Mouse (Mus musculus): Measurements from ENCODE around the gene Cuedc1.
"Not testable (repeated sequence)": the region's sequence is repeated elsewhere in the genome, so short reads cannot be mapped to it uniquely, and the experiment has no call there.

Gene Cuedc1

DNA sequence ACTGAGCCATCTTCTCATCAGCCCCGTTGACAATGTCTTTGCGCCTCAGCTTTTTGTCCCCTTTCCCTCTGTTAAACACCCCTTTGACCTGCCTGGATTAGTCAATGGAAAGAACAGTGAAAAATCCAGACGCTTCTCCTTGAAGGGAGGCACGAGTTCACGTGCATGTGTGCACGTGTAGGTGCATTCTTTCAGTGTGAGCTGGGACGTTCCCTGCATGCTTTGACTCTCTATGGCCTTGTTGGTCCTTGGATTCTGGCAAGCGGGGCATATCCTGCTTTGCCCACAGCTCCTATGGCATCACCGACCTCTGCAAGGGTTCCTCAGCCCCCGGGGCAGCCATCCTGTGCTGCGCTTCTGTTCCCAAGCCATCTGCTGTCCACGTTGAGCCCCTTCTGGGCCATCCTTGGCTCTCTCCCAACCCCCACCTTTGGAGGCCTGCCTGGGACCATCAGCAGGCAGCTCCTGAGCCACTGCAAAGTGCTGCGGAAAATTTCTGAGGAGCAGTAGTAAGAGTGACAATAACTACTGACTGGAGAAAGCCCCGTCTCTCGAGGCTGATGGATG, 74.1 kb downstream of the Cuedc1 start:
- DNase-seq (ENCODE audit: low spot score in 2 of 2): no peak

DNA sequence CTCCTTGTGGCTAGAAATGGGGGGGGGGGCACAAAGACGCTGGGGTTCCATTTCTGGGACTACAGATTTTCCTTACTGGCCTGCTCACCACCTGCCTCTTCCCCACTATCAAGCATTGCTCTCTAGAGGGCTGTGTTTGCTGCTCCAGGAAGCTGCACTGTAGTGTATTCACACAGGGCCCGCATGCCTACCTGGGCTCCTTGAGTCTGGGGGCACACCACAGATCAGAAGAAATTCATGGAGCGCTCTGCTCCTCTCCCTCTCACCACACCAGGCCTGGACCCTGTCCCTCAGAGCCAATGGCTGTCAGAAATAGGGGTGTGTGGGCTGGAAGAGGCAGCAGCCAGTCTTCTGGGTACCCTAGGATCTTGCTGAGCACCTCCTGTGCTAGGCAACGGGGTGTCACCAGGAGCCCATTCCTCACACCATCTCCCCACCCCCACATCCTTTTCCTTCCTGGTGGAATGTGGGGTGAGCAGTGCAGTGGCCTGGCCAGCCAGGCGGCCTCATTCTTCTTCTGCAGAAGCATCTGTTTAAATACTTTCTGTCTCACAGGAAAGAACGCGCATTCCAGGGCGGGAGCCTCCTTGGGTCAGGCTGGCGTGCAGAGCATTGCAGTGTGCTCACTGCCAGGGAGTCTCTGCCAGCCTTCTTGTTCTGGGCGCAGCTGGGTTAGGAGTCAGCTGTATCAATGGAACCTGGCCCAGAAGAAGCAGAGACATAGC, 74.9 kb downstream of the Cuedc1 start:
- no peak for DNase-seq (ENCODE audit: low spot score in 2 of 2)

DNA sequence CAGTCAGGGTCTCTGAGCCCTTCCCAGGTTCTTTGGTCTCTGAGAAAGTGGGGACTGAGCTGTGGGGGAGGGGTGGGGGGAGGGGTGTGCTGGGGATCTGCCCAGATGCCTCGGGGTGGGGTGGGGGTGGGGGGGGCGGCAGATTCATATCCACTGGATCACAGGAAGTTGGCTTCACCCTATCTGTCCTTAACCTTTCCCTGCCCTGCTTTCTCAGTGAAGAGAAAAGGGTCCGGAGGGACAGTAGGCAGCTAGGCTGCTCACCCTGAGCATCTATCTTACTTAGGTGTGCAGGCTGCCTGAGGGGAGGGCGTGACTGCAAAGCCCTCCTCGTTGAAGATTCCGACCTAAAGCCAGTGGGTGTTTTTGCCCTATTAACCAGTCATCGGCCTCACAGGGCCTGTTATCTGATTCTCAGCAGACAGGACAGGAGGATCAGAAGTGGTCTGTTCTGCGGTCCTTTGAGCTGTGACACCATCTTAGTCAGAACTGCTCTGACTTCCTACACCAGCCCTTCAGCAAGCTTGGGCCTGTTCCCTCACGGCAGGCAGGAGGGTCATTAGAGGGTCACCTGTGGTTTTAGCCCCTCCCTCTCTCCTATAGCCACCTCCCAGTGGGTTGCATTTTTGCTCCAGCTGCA, 75.6 kb downstream of the Cuedc1 start:
- DNase-seq (ENCODE audit: low spot score in 2 of 2): no peak

DNA sequence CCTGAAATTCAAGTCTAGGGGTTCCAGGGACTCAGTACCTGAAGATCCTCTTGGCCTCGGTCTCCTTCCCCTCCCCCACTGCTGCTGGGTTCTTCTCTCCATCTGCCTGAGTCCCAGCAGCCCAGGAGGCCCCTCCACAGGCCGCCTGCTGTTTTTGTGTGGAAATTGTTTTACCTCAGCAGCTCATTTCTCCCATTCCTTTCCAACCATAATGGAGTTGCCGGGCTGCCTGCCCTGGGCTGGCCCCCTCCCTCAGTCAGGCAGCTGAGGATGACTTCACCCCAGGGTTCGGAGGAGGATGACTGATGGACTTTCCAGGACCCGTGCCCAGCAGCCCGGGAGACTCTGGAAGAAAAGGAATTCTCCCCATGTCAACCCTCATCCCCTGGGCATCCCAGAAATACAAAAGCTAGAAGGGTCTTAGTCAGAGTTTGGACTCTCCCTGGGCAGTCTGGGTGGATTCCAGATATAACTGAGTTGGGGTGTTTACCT, 82.7 kb downstream of the Cuedc1 start:
- DNase-seq (ENCODE audit: low spot score in 2 of 2): no peak

DNA sequence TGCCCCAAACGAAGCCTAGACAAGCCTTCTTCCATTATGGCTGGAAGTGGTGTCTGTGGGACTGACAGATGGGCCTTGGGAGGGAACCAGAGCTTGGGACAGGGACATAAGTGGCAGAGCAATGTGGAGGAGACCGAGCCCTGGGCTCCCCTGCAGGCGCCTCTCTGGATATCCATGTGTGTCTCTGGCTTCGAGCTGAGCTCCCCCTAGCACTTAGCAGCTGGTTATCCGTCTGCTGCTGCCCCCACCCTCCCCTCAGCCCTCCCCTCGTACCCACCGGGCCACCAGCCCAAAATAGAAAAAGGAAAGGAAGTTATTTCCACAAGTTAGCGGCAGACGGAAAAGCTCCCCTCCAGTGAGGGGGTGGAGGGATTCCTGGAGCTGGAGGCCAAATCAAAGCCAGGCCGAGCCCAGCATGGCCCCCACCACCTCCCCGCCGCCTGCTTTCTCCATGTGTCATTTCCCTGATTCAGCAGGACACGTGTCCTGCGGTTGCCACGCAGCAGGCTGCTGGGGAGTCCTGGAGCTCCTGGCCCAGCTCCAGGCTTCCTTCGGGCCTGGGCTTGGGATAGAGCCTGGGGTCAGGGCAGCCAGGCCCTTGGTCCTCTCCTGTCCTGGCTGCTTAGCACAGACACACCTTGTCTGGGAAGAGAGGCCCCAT, 83.2 kb downstream of the Cuedc1 start:
- no peak for DNase-seq (ENCODE audit: low spot score in 2 of 2)

DNA sequence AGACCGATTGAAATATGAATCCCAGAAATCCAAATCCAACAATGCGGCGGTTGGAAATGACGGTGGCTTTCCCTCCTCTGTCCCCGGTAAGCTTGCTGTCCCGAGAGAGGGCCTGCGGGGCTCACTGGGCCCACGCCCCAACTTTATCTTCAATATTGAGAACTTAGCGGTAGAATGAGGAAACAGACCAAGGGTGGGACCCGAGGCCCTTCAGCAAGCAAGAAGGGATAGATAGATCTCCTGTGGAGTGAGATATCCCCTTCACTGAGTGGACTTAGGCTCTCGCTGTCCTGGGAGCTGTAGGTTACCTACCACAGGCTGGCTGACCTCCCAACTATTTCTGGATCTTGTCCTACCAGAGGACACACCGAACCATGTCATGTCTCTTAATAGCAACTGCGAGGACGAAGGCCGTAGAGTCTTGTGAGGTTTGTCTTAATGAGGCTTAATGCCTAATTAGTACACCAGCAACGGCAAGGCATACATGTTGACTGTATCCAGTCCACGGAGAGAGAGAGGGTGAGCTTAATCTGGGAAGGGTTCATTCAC, 86.8 kb downstream of the Cuedc1 start:
- no peak for DNase-seq (ENCODE audit: low spot score in 2 of 2)

DNA sequence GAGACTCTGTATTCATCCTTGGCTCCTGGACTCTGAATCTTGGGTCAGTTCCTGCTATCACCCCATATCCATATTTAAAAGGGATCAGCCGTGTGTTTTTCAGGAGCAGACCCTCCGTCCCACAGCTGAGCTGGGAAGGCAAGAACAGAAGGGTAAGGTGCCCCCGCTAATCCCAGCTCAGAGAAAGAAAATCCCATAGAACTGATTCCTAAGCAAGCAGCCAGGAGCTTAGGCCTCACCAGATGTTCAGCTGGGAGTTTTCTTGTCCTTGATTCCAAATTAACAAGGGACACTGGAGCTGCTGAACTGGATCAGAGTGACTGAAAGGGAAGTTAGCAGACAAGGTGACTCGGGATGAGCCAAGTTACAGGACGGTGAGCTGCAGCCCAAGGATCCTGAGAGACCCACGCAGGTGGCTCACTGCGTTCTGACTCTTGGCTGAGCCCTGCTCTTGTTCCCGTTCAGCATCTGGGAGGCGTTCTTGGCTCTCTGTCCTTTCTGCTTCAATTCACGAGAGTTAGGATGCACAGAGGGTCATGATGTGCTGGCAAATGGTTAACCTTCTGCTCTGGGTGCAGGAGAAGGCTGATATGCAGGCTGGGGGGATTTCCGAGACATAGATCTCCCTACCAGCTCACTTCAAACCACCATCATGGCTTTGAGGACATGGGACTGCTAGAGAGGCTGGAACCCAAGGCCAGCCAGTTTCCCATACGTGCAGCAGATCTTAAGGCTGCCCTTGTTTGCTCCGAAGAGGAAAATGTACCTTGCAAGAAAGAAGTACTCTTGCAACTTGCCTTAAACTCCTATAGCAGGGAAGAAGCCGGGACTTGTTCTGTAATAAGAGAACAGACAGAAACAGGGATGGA, 88.5 kb downstream of the Cuedc1 start:
- no peak for DNase-seq (ENCODE audit: low spot score in 2 of 2)

DNA sequence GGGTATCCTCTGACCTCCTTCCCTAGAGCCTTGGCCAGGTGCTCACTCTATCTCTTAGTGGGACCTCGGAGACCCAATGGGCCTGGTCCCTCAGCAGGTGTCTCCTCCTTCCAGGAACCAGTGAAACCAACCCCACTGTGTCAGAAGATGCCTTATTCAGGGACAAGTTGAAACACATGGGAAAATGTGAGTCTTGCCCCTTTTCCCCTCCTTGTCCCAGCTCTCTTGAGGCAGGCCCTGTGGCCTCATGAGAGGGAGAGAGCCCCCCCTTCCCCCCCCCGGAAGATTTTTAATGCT, 89.0 kb downstream of the Cuedc1 start:
- DNase-seq (ENCODE audit: low spot score in 2 of 2): no peak

DNA sequence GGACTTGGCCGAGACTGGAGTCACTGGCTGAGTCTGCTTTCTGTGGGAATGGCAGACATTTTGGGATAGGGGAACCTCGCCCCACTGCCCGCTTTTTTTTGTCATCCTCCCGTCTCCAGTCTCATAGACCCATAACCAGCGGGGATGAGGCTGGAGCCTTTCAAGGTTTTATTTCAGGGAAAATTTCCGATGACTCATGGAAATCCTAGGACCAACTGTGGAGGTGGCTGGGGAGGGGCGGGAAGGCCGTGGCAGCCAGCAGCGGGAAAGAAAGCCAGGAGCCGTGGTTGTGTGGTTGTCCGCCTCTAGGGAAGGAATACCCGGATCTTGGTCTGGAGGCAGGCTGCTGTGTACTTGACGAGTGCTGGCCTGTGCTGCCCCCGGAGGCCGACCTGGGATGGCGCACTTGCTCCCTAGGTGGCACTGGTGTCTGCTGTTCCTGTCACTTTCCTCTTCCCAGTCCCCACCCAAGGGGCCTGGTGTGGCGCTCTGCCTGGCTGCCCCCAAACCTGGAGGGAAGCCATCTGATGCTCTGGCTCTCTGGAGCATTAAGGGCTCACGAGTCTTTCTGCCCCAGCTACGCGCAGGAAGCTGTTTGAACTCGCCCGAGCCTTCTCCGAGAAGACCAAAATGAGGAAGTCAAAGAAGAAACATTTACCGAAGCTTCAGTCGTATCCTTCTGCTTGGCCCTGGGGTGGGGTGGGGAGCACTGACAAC, 89.7 kb downstream of the Cuedc1 start:
- DNase-seq (ENCODE audit: low spot score in 2 of 2): peak; percentile 81 to 85

DNA sequence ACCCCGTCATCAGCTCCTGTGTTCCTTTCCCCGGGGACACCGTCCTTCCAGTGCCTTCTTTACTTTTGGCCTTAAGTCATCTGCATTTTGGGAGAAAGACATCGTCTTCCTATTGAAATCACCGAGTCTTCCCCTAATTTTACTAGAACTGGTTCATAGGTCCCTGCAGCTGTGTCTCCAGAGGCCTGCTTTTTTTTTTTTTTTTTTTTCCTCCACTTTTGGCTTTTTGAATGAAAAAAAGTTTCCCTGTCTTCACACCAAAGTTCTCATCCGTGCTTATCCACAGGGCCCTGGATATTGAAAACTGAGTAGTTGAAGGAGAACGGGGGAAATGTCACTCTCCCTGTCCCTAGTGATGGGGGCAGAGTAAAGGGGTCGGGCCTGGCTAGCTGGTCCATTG, 90.4 kb downstream of the Cuedc1 start:
- no peak for DNase-seq (ENCODE audit: low spot score in 2 of 2)

DNA sequence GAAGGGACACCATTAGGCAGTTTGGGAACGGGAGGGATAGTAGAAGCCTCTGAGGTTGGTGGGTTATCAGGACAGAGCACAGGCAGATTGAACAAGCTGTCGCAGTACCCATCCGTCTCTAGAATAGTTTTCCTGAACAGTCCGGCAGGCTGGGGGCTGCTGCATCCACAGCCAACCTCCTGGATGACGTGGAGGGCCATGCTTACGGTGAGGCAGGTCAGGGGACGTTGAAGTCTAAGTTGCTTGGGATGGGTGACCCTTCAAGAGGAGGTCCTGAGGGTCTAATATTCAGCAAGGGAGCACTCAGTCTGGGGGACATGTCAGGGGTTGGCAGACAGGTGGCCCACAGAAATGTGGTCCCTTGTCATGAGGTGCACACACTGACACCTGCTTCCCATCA, 90.8 kb downstream of the Cuedc1 start:
- no peak for DNase-seq (ENCODE audit: low spot score in 2 of 2)

DNA sequence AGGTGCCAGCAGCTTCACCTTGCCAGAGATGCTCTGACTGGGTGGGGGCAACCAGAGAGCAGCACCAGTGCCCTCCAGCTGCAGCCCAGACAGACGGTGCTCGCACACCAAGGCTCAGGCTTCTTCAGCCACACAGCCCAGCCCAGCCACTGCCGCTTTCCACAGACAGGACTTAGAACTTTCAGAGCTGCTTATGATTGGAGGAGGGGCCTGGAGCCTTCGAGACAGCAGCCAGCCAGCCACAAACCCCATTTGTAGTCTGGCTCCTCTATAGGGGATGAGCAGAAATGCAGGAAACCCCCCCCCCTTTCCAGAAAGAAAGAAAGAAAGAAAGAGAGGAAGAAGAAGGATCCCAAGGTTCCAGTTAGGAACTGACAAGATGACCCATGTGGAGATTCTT, 94.7 kb downstream of the Cuedc1 start:
- no peak for DNase-seq (ENCODE audit: low spot score in 2 of 2)

DNA sequence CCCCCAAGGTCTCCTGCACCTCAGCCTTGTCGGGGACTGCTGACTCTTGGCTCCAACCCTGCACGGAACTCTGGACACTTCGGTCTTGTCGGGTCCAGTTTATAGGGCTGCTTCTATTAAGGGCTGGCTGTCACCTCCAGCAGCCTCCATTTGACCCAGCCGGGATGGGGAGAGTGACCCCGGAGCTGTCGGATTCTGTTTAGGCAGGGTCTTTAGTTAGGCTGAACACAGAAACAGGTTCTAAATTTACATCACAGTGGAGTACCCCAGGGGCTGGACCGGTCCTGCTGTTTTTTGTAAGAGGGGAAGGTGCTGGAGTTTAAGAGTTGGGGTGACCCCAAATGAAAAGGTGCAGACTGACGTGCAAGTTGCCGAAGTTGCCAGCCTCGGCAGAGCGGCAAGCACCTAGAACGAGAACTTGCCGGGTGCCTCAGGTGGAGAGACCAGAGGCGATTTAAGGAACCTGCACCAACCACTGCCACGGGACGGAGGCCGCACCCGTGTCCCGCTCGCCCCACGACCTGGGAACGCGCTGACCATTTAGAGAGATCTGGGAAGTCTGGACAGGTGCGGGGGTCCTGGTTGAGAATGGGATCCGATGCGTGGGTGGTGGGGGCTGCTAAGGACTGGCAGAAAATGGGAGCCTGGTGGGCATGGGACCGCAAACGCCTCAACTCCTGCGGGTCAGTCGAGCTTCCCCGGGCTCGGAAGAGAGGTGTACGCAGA, 95.4 kb downstream of the Cuedc1 start:
- no peak for DNase-seq (ENCODE audit: low spot score in 2 of 2)

DNA sequence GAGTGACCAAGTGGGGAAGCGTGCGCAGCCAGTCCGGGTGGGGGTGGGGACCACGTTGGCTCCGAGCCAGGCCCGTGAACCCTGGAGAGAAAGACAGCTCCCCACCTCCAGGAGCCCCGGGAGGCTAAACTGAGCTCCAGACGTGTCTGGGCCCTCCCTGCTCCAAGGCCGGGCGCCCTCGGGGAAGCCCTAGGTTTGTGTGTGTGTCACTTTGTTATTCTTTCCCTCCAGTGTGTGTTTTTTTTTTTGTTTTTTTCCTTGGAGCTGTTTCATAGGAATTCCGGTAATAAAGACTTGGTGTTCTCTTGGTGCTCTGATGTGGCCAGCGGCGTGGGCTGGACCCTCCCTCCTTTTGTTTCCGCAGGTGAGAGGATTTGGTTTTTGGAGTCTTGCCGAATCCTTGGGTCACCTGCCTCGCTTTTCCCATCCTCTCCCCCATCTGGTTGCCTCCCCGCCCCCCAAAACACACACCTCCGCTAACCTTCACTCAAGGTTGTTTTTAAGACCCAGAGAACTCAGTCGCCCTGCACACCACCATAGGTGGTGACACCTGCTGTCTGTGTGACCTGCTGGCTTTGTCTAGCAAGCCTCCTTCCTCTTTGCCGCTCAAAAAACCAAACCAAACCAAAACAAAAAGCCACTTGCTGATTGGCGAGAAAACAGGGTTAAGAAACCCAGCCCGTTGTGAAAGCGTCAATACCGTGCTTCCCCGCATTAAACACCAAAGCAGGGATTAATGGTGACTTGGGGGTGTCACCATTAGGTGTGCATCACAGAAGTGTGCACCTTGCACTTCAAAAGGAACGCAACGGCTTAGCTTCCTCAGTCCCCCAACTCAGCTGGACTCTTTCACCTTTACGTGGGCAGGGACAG, 96.2 kb downstream of the Cuedc1 start:
- DNase-seq (ENCODE audit: low spot score in 2 of 2): peak in 1 of 2 experiments; percentile 40

DNA sequence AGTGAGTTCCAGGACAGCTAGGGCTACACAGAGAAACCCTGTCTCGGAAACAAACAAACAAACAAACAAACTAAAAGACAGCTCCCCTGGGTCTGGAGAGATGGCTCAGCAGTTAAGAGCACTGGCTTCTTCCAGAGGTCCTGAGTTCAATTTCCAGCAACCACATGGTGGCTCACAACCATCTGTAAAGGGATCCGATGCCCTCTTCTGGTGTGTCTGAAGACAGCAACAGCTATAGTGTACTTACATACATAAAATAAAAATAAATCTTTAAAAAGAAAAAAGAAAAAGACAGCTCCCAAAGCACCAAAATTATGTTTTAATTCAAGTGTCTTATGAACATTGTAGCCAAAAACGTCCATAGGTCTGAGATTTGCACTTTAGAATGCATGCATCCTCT, 97.8 kb downstream of the Cuedc1 start:
- not testable (repeated sequence) for DNase-seq (ENCODE audit: low spot score in 2 of 2)

DNA sequence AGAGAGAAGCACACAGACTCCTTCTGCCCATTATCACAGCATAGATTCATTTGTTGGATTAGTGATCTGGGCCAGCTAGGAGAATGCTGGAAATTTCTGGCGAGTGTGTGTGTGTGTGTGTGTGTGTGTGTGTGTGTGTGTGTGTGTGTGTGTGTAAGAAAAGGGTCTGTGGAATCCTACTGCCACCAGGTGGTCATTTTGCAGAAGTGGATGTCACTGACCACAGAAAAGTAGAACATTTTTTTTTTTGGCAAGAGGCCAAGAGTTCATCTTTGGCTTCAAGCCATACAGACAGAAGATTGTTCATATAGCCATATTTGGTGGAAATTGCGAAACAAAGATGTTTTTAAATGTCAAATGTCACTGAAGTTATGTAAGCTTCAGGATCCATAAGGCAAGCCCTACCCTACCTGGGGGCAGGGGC, 99.3 kb downstream of the Cuedc1 start:
- no peak for DNase-seq (ENCODE audit: low spot score in 2 of 2)

DNA sequence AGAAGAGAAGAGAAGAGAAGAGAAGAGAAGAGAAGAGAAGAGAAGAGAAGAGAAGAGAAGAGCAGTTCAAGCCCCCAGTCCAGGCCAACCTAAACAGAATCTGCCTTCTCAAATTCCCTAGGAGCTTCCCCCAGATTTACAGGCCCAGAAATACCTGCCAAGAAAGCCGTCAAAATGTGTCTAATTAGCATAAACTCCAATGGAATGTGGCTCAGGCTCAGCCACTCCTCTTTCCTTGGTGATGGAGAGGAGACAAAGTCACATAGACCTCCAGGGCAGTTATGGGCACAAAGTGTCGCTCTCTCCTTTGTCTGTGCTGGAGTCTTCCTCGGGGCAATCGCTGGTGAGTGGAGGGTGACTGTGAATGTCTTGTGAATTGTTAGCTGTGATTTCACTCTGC, 100.4 kb downstream of the Cuedc1 start:
- DNase-seq (ENCODE audit: low spot score in 2 of 2): no peak

DNA sequence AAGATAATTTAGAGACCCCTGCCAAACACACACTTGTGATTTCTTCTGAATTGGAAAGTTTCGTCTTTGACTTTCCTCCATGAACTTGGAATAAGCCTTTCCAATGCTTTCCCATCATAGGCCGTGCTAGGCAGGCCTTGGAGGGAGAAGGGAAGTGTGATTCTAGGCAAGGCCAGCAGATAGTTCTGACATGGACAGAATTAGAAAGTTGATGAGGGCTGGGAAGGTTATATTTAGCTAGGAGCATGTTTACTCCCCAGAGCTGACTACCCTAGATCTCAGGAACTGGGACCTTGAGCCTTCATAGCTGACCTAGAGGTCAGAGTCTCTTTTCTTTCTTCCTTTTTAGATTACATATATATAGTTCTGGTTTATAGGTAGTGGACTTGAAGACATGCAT, 103.3 kb downstream of the Cuedc1 start:
- DNase-seq (ENCODE audit: low spot score in 2 of 2): no peak

DNA sequence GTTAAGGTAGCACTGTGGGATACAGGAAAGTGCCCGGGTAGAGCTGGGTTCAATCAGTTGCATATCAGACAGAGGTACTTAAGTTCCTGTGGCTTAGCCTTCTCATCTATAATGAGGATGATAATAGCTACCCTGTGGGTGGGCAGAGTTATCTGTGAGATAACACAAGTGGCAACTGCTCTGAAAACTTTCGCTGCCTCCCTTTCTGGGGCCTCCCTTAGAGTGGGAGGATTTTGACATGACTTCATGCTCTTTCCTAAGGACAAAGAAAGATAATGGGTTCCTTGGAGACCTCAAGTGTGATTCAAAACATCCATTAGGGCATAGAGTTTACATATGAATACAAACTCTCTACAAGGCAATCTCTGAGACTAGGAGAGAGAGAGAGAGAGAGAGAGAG, 104.2 kb downstream of the Cuedc1 start:
- DNase-seq (ENCODE audit: low spot score in 2 of 2): no peak
